Mouse (Mus musculus): ENCODE measurements at regions not wholly inside any gene's neighbourhood (a gene's known extent, or its start where the extent isn't known, plus 50 kb on each side); places are given as distances from the start of the nearest gene placed in this dataset.

DNA sequence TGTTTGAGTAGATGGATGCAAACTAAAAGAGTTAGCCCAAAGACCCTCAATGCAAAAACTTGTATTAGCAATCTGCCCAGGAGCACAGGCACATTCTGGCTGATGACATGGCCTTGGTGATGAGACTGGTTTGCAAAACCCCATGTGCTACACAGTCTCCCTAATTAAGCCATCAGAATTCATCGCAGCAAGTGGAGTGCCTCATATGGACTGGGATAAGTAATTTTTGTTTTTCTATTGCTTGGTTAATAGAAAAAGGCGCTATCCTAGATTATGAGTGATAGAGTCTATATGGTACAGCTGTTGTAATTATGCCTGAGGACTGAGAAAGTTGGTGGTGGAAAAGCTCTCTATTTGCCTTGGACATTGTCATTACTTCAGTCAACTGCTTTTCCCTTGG is 155.2 kb upstream of the Robo1 start:
- Histone ChIP-seq H3K4me1 (no peaks in the 10 kb centered on the region), H3K27ac (no peak overlapping the region), H3K36me3 (no peaks in the 10 kb centered on the region), H3K27me3 (no peaks in the 10 kb centered on the region), H3K4me2 (no peak overlapping the region), H3K9me3 (no peaks in the 10 kb centered on the region), H3K4me3 (no peak overlapping the region), H3K9ac (no peak overlapping the region)
- WGBS = 95% methylated on average over 2 of the region's 2 CpGs
- no peak for ATAC-seq (ENCODE audit: insufficient number of reproducible peaks, low FRiP score, low TSS enrichment, low read depth)

DNA sequence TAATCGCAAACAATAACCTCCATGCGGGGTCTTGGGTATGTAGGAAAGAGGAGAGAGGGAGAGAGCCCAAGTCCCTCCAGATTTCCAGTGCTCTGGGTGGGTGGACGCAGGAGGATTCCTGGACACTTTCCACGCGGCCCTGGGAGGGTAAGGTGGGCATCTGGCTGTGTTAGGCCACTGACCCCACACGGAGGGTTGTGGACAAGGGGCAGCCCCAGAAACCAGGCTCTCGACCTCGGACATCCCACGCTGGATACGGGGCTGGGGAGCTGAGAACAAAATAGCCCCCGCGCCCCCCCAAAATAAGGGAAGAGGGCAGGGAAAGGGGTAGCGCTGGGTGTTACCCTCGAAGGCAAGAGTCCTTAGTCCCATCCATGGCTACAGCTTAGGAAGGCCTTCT is 150.2 kb upstream of the Robo1 start:
- H3K4me3 ChIP-seq = no peak overlapping the region
- H3K4me2 ChIP-seq = no peak overlapping the region
- H3K27ac ChIP-seq = no peak overlapping the region
- H3K36me3 ChIP-seq = no peaks in the 10 kb centered on the region
- H3K27me3 ChIP-seq = no peaks in the 10 kb centered on the region
- no peak overlapping the region for H3K9ac ChIP-seq
- ATAC-seq (ENCODE audit: insufficient number of reproducible peaks, low FRiP score, low TSS enrichment, low read depth) = no peak
- no peaks in the 10 kb centered on the region for H3K9me3 ChIP-seq
- H3K4me1 ChIP-seq = no peaks in the 10 kb centered on the region
- 88% methylated on average over 14 of the region's 14 CpGs for WGBS

DNA sequence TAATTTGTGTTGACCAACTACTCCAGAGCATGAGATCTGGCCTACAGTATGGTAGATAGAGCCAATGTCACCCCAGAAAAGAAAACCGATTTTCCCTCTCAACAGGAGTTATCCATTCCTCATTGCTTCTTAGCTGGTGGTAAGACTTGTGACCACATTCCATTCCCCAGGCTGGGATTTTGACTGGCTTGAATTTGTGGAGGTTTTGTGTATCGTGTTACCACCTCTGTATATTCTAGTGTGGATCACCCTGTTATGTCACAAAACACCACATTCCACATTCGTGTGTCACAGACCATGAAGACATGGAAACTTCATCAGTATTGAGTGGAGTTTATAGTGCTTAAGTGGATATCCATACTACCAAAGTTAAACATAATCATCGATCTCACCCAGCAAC is 148.7 kb upstream of the Robo1 start:
- no peaks in the 10 kb centered on the region for H3K4me1 ChIP-seq
- ATAC-seq (ENCODE audit: insufficient number of reproducible peaks, low FRiP score, low TSS enrichment, low read depth) = no peak
- no peak overlapping the region for H3K4me3 ChIP-seq
- no peak overlapping the region for H3K4me2 ChIP-seq
- 70% methylated on average over 4 of the region's 4 CpGs for WGBS
- no peaks in the 10 kb centered on the region for H3K36me3 ChIP-seq
- H3K27me3 ChIP-seq = no peaks in the 10 kb centered on the region
- H3K27ac ChIP-seq = no peak overlapping the region
- no peaks in the 10 kb centered on the region for H3K9me3 ChIP-seq
- H3K9ac ChIP-seq = no peak overlapping the region

DNA sequence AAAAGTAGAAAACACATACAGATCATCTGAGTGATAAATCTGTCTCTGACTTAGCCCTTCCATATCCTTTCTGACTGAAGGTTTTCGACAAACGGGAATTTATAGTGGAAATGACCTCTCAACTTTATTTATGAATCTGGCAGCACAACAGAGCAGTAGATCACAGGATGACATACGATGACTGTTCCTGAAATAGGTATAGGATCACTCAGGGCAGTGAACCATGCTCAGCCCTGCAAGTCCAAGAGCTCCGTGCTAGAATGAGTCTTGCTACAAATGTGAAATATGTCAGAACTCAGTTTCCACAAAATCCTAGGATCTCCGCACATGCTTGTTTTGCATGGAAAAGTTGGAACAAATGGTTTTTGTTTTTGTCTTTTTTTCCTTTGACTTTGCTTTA is 132.4 kb upstream of the Robo1 start:
- no peaks in the 10 kb centered on the region for H3K4me1 ChIP-seq
- WGBS = 73% methylated on average over 5 of the region's 5 CpGs
- no peaks in the 10 kb centered on the region for H3K36me3 ChIP-seq
- H3K4me3 ChIP-seq = no peak overlapping the region
- H3K27ac ChIP-seq = no peak overlapping the region
- no peaks in the 10 kb centered on the region for H3K27me3 ChIP-seq
- ATAC-seq (ENCODE audit: insufficient number of reproducible peaks, low FRiP score, low TSS enrichment, low read depth) = no peak
- H3K9me3 ChIP-seq = no peaks in the 10 kb centered on the region
- no peak overlapping the region for H3K4me2 ChIP-seq
- H3K9ac ChIP-seq = no peak overlapping the region

DNA sequence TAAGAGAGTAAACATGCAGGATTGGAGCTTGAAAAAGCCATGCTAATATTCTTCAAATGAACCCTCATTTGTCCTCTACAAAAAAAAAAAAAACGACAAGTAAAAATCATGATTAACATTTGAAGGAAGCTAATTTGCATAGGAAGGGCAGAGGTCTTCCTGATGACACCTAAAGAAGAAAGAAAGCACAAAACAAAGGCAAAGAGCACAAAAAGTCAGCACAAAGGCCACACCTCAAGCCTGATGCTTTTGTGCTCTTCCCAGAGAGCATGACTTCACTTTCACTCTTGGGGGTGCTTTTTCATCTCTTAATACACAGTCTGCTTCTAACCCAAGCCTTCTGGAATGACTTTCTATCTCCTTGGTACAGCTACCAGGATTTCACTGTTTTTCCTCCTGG is 113.8 kb upstream of the Robo1 start:
- H3K4me3 ChIP-seq = no peak overlapping the region
- H3K4me2 ChIP-seq = no peak overlapping the region
- H3K9me3 ChIP-seq = no peaks in the 10 kb centered on the region
- no peak for ATAC-seq (ENCODE audit: insufficient number of reproducible peaks, low FRiP score, low TSS enrichment, low read depth)
- H3K36me3 ChIP-seq = no peaks in the 10 kb centered on the region
- no peaks in the 10 kb centered on the region for H3K27me3 ChIP-seq
- no peak overlapping the region for H3K27ac ChIP-seq
- H3K9ac ChIP-seq = no peak overlapping the region
- 9% methylated on average over 1 of the region's 1 CpGs for WGBS
- no peaks in the 10 kb centered on the region for H3K4me1 ChIP-seq

DNA sequence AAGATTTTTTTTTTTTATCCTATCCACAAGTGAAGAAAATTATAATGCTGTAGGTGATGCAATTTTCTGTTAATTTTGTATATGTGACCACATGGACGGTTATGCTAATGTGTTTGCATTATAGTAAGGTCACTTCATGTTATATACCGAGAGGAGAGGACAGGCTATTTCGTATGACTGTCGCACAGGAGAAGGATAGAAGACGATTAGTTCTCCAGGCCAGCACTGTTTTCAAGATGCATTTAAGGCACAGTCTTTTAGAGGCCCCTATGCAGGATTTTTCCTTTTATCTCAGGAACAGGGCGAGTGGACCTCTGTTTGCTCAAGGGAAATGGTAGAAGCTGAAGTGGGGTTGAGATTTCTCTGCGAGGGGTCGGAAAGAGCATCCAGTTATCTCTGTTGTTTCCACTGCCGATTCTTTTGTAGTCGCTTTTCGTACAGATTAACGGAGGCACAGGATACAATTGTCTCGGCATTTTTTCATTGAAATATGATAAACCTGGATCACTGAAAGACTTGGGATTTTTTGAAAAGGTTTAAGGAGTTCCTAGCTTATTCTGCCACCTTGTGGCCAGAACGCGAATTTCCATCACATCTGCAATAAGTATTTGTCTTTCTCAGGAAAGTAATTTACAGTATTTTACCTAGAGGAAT is 92.6 kb upstream of the Robo1 start:
- H3K4me2 ChIP-seq = peak overlapping the region; percentile 30
- no peak overlapping the region for H3K9ac ChIP-seq
- 47% methylated on average over 15 of the region's 15 CpGs for WGBS
- H3K27ac ChIP-seq = no peak overlapping the region
- no peak overlapping the region for H3K4me3 ChIP-seq
- H3K4me1 ChIP-seq = 0 out of 2 replicates have a peak, but pooled peaks cover 3% of the 10 kb centered on the region
- no peaks in the 10 kb centered on the region for H3K9me3 ChIP-seq
- no peaks in the 10 kb centered on the region for H3K36me3 ChIP-seq
- ATAC-seq (ENCODE audit: insufficient number of reproducible peaks, low FRiP score, low TSS enrichment, low read depth) = no peak
- no peaks in the 10 kb centered on the region for H3K27me3 ChIP-seq

DNA sequence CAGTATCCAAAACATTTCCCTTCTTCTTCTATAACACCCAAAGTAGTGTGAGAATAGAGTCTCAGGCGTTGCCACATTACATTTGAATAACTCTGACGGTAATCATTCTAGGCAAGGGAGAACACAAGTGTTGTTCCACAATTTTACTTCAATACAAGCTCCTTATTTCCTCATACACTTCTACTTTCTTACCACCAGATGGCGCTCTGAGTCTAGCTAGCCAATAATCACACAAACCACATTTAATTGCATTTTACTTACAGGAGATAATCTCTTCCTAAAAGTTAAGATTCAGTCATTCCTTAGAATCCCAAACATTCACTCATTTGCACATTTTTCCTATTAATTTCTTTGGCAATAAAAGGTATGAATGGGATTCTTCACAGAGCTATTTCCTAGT is 90.1 kb upstream of the Robo1 start:
- Histone ChIP-seq H3K4me3 (no peak overlapping the region), H3K9ac (no peak overlapping the region), H3K27me3 (no peaks in the 10 kb centered on the region), H3K9me3 (no peaks in the 10 kb centered on the region), H3K36me3 (no peaks in the 10 kb centered on the region), H3K4me1 (0 out of 2 replicates have a peak, but pooled peaks cover 3% of the 10 kb centered on the region), H3K27ac (no peak overlapping the region), H3K4me2 (no peak overlapping the region)
- no peak for ATAC-seq (ENCODE audit: insufficient number of reproducible peaks, low FRiP score, low TSS enrichment, low read depth)
- 7% methylated on average over 3 of the region's 3 CpGs for WGBS

DNA sequence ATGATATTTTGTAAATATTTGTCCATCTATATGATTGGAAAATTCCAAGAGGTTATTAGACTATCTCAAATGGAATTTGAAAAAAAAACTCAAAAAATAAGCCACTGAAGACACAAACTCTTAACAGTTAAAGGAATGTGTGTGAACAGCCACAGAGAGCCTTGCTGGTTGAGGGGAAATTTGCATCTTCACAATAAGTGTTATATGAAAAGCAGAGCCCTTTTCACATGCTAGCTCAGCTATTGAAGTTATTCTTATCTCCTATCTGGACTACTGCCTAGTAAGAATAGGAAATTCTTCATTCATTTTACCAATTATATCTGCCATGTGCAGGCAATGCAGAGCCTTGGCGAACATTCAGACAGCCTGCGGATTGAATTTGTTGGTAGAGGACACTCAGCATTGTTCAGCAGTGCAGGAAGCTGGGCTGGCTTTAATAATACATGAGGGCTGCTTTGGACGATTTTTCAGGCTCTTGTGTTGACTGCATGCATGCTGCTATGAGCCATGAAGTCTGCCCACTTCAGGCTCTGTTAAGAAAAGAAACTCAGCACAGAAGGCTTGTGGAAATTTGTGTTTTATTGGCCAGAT is 86.1 kb upstream of the Robo1 start:
- Histone ChIP-seq H3K9me3 (no peaks in the 10 kb centered on the region), H3K27me3 (no peaks in the 10 kb centered on the region), H3K4me3 (no peak overlapping the region), H3K9ac (no peak overlapping the region), H3K27ac (no peak overlapping the region), H3K4me1 (no peaks in the 10 kb centered on the region), H3K36me3 (no peaks in the 10 kb centered on the region), H3K4me2 (no peak overlapping the region)
- WGBS = 38% methylated on average over 3 of the region's 3 CpGs
- ATAC-seq (ENCODE audit: insufficient number of reproducible peaks, low FRiP score, low TSS enrichment, low read depth) = no peak

DNA sequence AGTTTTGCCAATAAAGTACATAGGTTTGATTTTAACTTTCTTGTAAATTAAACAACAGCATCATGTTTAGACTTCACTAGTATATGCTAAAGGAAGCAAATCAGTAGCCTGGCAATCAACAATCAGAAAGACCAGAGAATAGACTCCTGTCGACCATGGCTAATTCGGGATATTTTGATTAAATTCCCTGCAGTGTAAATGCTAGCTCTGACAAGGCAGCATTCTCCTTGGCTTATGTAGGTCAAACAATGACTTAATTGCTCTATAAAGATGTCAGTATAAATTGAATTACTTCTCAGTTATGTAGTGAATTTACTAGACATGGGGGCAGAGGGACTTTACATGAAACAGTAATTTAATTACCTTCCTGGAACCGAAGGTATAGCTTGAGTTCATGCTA is 84.2 kb upstream of the Robo1 start:
- H3K9ac ChIP-seq = no peak overlapping the region
- no peaks in the 10 kb centered on the region for H3K9me3 ChIP-seq
- 29% methylated on average over 3 of the region's 3 CpGs for WGBS
- no peak overlapping the region for H3K4me2 ChIP-seq
- no peak overlapping the region for H3K4me3 ChIP-seq
- H3K27ac ChIP-seq = no peak overlapping the region
- H3K27me3 ChIP-seq = no peaks in the 10 kb centered on the region
- H3K36me3 ChIP-seq = no peaks in the 10 kb centered on the region
- no peak for ATAC-seq (ENCODE audit: insufficient number of reproducible peaks, low FRiP score, low TSS enrichment, low read depth)
- no peaks in the 10 kb centered on the region for H3K4me1 ChIP-seq

DNA sequence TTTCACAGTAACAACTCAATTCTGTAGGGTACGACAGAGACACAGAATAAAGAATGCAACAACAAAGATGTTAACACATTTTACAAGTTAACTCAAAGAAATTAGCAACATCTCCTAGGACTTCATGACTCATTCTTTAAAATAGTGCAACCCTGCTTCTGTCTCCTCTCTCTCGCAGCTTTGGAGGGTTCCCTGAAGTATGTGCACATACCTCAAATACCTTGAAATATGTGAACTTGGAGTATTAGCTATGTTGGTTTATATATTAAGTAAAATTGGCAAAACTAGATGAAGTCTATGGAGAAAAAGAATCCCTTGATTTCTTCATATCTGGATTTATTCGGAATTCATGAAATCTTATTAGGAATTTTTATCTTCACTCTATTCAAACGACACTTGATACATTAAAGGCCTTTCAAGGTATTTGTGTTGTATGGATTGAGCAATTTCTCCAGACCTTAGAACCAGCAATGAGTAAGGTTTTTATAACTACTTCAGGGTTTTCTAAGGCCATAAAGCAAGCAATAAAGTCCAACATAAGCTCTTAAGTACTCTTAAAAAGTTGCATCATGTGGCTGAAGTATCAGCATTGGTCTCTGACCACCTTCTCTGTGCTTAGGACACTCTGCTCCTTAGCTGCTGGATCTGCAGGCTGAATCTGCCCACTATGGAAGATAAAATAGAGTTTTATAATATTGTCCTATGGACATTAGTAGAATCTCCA is 82.8 kb upstream of the Robo1 start:
- Histone ChIP-seq H3K9me3 (no peaks in the 10 kb centered on the region), H3K36me3 (no peaks in the 10 kb centered on the region), H3K4me3 (no peak overlapping the region), H3K9ac (no peak overlapping the region), H3K4me2 (no peak overlapping the region), H3K4me1 (no peaks in the 10 kb centered on the region), H3K27ac (no peak overlapping the region), H3K27me3 (no peaks in the 10 kb centered on the region)
- ATAC-seq (ENCODE audit: insufficient number of reproducible peaks, low FRiP score, low TSS enrichment, low read depth) = no peak
- WGBS = 54% methylated on average over 4 of the region's 4 CpGs

DNA sequence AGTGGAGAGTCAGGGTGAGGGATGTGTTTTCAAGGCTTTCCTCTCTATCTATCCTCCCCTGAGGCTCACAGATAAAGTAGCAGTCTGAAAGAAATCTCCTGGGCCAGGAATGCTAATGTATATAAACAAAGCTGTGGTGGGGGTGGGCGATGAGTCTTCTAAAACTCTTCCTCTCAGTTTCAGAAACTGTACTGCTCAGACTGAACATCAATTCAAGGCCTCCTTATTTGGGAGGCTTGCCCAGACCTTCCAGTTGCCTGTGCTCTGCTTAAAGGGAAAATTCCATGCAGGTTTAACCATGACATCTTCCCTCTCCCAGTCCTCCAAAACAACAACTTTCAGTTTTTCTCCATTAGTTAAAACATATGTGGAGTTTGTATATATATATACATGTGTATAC is 73.7 kb upstream of the Robo1 start:
- 47% methylated on average over 1 of the region's 1 CpGs for WGBS
- H3K4me1 ChIP-seq = no peaks in the 10 kb centered on the region
- H3K27ac ChIP-seq = no peak overlapping the region
- H3K27me3 ChIP-seq = no peaks in the 10 kb centered on the region
- H3K4me2 ChIP-seq = no peak overlapping the region
- H3K9ac ChIP-seq = no peak overlapping the region
- H3K9me3 ChIP-seq = no peaks in the 10 kb centered on the region
- no peak for ATAC-seq (ENCODE audit: insufficient number of reproducible peaks, low FRiP score, low TSS enrichment, low read depth)
- H3K4me3 ChIP-seq = no peak overlapping the region
- H3K36me3 ChIP-seq = no peaks in the 10 kb centered on the region

DNA sequence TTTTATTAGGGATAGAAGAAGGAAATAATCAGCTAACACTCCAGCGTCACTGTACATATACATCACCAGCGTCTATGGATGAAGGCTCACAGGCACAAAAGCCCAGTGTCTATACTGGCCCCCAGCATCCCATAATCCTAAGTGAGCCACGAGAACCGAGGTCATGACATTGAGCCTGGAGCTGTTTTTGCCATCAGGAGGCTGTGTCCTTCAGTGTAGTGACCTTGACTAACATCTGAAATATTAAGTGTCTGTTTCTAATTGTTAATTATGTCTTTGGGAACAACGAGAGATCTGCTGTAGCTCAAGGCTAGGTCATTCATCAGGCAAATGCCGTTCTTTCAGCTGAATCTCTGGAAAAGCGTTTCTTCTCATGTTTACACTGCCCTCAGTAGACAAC is 68.5 kb upstream of the Robo1 start:
- no peaks in the 10 kb centered on the region for H3K36me3 ChIP-seq
- H3K9ac ChIP-seq = no peak overlapping the region
- H3K27ac ChIP-seq = no peak overlapping the region
- 48% methylated on average over 7 of the region's 7 CpGs for WGBS
- no peak overlapping the region for H3K4me3 ChIP-seq
- no peaks in the 10 kb centered on the region for H3K27me3 ChIP-seq
- no peak overlapping the region for H3K4me2 ChIP-seq
- no peaks in the 10 kb centered on the region for H3K4me1 ChIP-seq
- H3K9me3 ChIP-seq = no peaks in the 10 kb centered on the region
- ATAC-seq (ENCODE audit: insufficient number of reproducible peaks, low FRiP score, low TSS enrichment, low read depth) = no peak

Data from limb, embryonic 15.5 days (tissue).